In the genomic region with DNA sequence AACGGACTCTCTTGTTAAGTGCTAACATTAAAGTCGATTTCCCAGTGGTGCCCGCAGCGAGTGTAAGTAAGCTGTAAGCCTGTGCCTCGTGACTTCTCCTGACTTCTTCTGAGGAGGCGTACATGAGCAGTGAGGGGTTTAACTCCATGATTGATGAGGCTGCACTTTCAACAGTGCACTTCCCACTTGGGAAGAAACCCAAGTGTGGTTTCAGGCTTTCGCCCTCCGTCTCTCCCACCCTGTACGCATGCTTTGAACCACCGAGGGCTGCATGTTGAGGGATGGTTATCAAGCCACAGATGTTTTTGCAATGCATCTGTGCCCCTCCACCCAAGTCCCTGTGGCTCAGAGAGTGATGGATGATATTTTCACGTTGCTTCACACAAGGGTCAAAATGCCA, we compare ENCODE assay signal across 11 mouse cellular contexts. TPM values are rescaled to one million over a fixed set of nuclear protein-coding genes. Genes with fewer than 3 reads are reported as not detected.
DNase-seq lines count a peak whose midpoint lies in the region; ATAC-seq and TF ChIP-seq lines count a peak whose summit lies in the region.
"Had no signal": no experiment of that assay in that cellular context is flagged by ENCODE, and none has a peak within 500 bp of the region (broad histone marks: within the 10 kb centered on the region; RNA-seq: fewer than 3 reads in every experiment).

No protein-coding gene starts in this region.

- H3K27me3 ChIP-seq in kidney, postnatal 0 days (ENCODE audit: insufficient read depth, low read length), result no peaks in the 10 kb centered on the region
- no peaks in the 10 kb centered on the region for H3K27me3 ChIP-seq in hindbrain, embryonic 15.5 days
- H3K27me3 ChIP-seq in neural tube, embryonic 13.5 days, result no peaks in the 10 kb centered on the region

- no peak overlapping the region for H3K4me3 ChIP-seq in kidney, postnatal 0 days (replicated peaks; ENCODE audit: low read depth, low read length)
- H3K4me3 ChIP-seq in hindbrain, embryonic 15.5 days, result no peak overlapping the region
- H3K4me3 ChIP-seq in neural tube, embryonic 13.5 days, result no peak overlapping the region

- H3K9ac ChIP-seq in kidney, postnatal 0 days (ENCODE audit: low read depth, low read length), result no peak overlapping the region
- H3K9ac ChIP-seq in hindbrain, embryonic 15.5 days, result no peak overlapping the region
- H3K9ac ChIP-seq in neural tube, embryonic 13.5 days, result peak overlapping the region; percentile 5; the same call in 1 of the 2 replicates

- no peak overlapping the region for H3K27ac ChIP-seq in kidney, postnatal 0 days
- no peak overlapping the region for H3K27ac ChIP-seq in hindbrain, embryonic 15.5 days (replicated peaks)
- no peak overlapping the region for H3K27ac ChIP-seq in neural tube, embryonic 13.5 days (replicated peaks)

- H3K4me2 ChIP-seq in kidney, postnatal 0 days (ENCODE audit: low read length), result peak overlapping the region; percentile 28; the same call in 1 of the 2 replicates
- peak overlapping the region; percentile 20; the same call in 1 of the 2 replicates for H3K4me2 ChIP-seq in hindbrain, embryonic 15.5 days
- H3K4me2 ChIP-seq in neural tube, embryonic 13.5 days, result peak overlapping the region; percentile 19; the same call in 1 of the 2 replicates

- no peaks in the 10 kb centered on the region for H3K9me3 ChIP-seq in kidney, postnatal 0 days (replicated peaks; ENCODE audit: low read length)
- H3K9me3 ChIP-seq in hindbrain, embryonic 15.5 days, result no peaks in the 10 kb centered on the region
- H3K9me3 ChIP-seq in neural tube, embryonic 13.5 days, result no peaks in the 10 kb centered on the region

- TF ChIP-seq CTCF in kidney, postnatal 0 days (IDR thresholded peaks at IDR 0.05; ENCODE audit: low read depth), result no peak

- H3K36me3 ChIP-seq in kidney, postnatal 0 days (ENCODE audit: insufficient read depth, low read length), result no peaks in the 10 kb centered on the region
- H3K36me3 ChIP-seq in hindbrain, embryonic 15.5 days, result no peaks in the 10 kb centered on the region
- no peaks in the 10 kb centered on the region for H3K36me3 ChIP-seq in neural tube, embryonic 13.5 days

- no peak; the same call in 1 of the 2 replicates for ATAC-seq in kidney, postnatal 0 days (replicated peaks; ENCODE audit: low FRiP score, low read depth)
- 0 out of 2 replicates have a peak, but pooled peaks have one; percentile 44 for ATAC-seq in hindbrain, embryonic 15.5 days (ENCODE audit: low FRiP score, low read depth)
- ATAC-seq in neural tube, embryonic 13.5 days (ENCODE audit: low read depth), result no peak

- peaks cover 28% of the 10 kb centered on the region for H3K4me1 ChIP-seq in kidney, postnatal 0 days (replicated peaks; ENCODE audit: insufficient read depth, low read length)
- peaks cover 27% of the 10 kb centered on the region for H3K4me1 ChIP-seq in hindbrain, embryonic 15.5 days (replicated peaks)
- H3K4me1 ChIP-seq in neural tube, embryonic 13.5 days (replicated peaks), result peaks cover 40% of the 10 kb centered on the region

- 7% methylated on average over 11 of the region's 11 CpGs for WGBS in kidney, postnatal 0 days
- WGBS in hindbrain, embryonic 15.5 days, result 14% methylated on average over 11 of the region's 11 CpGs
- WGBS in neural tube, embryonic 13.5 days, result 8% methylated on average over 11 of the region's 11 CpGs

- DNase-seq in kidney, postnatal 0 days (ENCODE audit: low spot score), result peak; percentile 81
- no peak for DNase-seq in kidney, postnatal 25 days
- peak; percentile 68 for DNase-seq in embryo, embryonic 9.5 days (ENCODE audit: extremely low spot score)
- no peak for DNase-seq in right cerebral cortex, postnatal 25 days
- DNase-seq in left cerebral cortex, adult 8-10 months (ENCODE audit: low spot score in 2 of 2), result no peak
- no peak for DNase-seq in frontal cortex, postnatal 25 days (ENCODE audit: low spot score in 2 of 2)
- DNase-seq: cerebellum, adult 18-20 months; heart, postnatal 36 days; thymus, adult 2 months had no signal

RNA-seq across cellular contexts. Expression of a gene that starts 47.5 kb away (rescaled TPM):
- 3.0 and 3.2 TPM in 2 replicates for polyA plus RNA-seq in kidney, postnatal 0 days (2015; fragmentation: Nextera tagmentation; extraction: Ambion mirVana)
- polyA plus RNA-seq in hindbrain, embryonic 15.5 days (2015; fragmentation: Nextera tagmentation; extraction: Ambion mirVana), result 13.7 and 16.0 TPM in 2 replicates
- polyA plus RNA-seq in neural tube, embryonic 13.5 days (2015; fragmentation: Nextera tagmentation; extraction: Ambion mirVana), result 12.4 and 13.5 TPM in 2 replicates
- 10 to 100 TPM; 16.5 to 19.2 (median 17.9) TPM for total RNA-seq in left cerebral cortex, adult 8-10 months (2022)

Comparison
In these comparisons a context has a peak if more than half of its experiments do, and no peak if none do; other contexts are left out.
1. DNase-seq: peak in kidney, postnatal 0 days (single experiment) and embryo, embryonic 9.5 days (single experiment); none in kidney, postnatal 25 days (0 of 2), right cerebral cortex, postnatal 25 days (single experiment), left cerebral cortex, adult 8-10 months (0 of 2) and frontal cortex, postnatal 25 days (0 of 2).
2. Peak in every context shown above with its lines, with median percentiles within 50 percentile points of each other: H3K4me2 ChIP-seq.